Mouse (Mus musculus): ENCODE measurements around the gene Lztr1.
A peak's percentile ranks its signal among the peaks of the same experiment; 100 is the strongest.
"Not testable (repeated sequence)": the region's sequence is repeated elsewhere in the genome, so short reads cannot be mapped to it uniquely, and the experiment has no call there.

The Lztr1 gene

GRCm38 (mm10) chr16:17507018-17507552 lies 1.4 kb upstream of the Lztr1 start:
- no peak for DNase-seq (ENCODE audit: low spot score)

DNA sequence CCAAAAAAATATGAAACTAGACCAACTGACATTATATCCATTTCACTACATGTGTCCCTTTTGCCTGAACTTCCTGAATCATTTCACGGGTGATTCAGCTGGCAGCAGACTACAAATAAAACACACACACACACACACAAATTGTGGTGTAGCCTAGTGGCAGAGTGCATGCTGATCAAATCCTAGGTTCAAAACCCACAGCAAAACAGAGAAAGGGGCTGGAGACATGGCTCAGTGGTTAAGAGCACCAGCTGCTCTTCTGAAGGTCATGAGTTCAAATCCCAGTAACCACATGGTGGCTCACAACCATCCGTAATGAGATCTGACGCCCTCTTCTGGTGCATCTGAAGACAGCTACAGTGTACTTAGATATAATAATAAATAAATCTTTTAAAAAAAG lies 457 bp upstream of the Lztr1 start:
- DNase-seq (ENCODE audit: low spot score), result not testable (repeated sequence)

DNA sequence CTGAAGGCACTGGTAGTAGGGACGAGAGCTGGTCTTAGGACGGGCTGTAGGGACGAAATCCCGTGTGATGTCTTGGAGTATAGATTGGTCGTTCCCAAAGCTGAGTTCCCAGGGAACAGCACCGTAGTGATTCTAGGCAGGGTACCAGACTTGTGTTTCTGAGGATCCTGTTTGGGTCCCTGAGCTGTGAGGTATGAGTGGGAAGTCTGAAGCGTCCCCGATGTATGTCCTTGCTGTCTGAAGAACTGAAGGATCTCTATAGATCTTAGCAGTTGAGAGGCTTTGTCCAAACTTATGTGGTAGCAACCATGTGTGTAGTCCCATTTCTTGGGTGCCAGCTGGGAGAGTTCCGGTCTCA lies 731 bp downstream of the Lztr1 start:
- no peak for DNase-seq (ENCODE audit: low spot score)

DNA sequence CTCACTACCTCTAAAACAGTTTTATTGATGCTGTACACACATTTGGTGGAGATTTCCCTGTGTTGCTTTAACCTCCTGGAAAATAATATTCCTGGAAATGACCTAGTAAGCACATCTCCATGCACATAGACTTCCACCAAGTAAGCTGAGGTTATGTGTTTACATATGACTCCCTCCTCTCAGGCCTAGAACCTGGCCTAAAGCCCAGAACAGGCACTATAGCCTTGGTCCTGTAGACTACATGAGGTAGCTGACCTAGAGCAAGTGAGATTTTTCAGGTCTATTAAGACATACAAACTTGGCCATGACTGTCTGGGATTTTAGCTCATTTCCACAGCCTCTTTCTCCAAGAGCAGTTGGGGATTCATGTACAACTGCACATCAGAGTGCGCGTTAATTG lies 1.7 kb downstream of the Lztr1 start:
- no peak for DNase-seq (ENCODE audit: low spot score)

GRCm38 (mm10) chr16:17510686-17511085 lies 2.2 kb downstream of the Lztr1 start:
- DNase-seq (ENCODE audit: low spot score), result no peak

DNA sequence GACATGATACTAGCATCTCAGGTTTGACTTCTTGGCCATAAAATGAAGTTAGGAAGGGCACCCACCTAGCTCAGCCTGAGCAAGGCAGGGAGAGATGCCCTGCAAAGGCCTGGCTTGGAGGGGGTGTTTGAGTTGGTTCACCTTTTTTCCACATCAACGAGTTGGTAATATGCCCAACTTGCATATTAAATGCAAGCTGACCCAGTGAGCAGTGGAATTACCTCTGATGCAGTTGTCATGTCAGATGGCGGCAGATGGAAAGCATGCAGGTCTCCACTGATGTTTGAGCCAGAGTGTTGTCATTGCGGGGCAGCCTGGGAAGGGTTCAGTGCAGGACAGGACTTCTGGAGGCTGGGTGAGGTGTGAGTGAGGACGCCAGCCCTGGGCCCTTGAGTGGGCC lies 2.9 kb downstream of the Lztr1 start:
- no peak for DNase-seq (ENCODE audit: low spot score)

DNA sequence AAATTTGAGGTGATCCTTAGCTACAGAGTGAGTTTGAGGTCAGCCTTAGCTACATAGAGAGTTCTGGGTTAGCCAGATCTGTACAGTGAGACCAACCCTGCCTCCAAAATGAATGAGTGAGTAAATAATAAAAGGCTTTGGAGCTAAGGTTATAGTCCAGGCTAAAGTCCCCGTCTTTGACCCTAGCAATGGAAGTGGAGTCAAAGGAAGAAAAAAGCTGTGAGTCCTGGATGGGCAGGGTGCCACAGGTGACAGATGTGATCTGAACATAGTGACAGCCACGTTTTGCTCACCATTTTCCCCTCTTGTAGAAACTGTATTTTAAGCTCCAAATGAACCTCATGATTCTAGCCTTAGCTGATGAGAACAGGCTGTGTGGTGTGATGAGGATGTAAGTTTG lies 10.4 kb downstream of the Lztr1 start:
- DNase-seq (ENCODE audit: low spot score), result no peak

DNA sequence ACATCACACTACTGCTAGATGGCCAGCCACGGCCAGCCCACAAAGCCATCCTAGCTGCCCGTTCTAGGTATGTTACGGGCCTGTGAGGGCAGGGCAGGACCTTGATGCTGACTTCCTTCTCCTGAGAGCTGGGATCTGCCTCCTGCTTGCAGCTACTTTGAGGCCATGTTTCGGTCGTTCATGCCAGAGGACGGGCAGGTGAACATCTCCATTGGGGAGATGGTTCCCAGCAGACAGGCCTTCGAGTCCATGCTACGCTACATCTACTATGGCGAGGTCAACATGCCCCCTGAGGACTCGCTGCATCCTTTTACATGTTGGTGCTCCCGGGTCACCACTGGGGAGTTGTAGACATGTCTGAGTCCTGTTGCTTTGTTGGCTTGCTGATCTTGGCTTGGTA lies 15.7 kb downstream of the Lztr1 start:
- no peak for DNase-seq (ENCODE audit: low spot score)

GRCm38 (mm10) chr16:17525524-17525923 lies 17.0 kb downstream of the Lztr1 start:
- no peak for DNase-seq (ENCODE audit: low spot score)

DNA sequence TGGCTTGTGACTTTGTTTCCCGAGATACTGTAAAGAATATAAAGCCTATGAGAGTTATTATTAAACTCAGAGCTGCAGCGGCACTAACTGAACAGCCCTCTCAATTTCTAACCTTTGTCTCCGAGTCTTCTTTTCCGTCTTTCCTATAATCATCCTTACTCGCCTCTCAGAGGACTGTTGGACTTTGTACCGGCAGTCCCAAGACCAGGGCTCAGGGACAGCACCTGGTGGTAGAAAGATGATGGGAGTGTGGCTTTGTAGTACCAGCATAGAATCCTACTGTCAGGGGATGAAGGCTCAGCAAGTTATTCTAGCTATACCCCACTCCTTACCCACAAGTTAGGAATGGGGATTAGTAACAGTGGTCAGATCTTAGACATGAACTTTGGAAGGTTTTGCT lies 17.7 kb downstream of the Lztr1 start:
- no peak for DNase-seq (ENCODE audit: low spot score)

DNA sequence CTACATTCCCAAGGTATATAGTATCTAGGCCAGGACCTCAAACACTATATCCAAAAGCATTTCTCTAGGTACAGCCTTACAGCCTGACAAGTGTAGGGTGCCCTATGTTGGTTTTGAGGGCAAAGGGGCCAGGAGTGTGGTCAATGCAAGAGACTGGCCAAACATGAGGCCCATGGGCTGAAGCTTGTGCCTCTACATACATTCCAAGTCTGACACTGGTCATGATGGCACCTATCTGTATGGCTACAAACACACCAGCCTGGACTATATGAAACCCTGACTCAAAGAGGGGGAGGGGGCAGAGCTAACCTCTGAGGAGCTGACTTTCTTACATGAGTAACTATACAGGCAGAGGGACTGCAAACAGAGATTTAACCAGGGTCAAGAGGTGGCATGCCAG lies 19.1 kb downstream of the Lztr1 start:
- no peak for DNase-seq (ENCODE audit: low spot score)

GRCm38 (mm10) chr16:17528276-17528675 lies 19.8 kb downstream of the Lztr1 start:
- DNase-seq (ENCODE audit: low spot score), result no peak

DNA sequence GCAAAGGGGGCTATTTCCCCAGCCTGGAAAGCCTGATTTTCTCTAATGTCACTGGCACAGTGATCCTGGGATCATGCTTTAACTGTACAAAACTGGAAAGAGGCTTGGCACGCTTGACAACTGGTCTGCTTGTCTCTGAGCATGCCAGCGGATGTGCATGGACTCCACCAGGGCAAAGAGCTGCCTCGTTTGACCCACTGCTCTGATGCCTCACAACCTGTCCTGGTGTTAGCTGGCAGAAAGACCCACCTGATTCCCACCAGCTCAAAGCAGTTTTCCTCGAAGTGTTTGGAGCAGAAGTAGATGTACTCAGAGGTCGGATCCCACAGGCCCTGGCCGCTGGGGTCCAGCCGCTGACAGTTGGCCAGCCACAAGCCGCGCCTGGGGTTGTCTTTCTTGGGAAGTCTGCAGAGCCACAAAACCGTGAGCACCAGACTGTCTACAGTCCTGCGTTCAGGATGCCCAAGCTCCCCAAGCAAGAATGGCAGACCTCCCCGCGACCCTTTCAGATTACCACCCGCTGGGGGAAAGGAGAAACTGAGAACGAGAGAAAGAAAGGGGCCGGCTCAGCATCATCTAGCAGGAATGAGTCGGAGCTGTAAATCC lies 21.6 kb downstream of the Lztr1 start:
- DNase-seq (ENCODE audit: low spot score), result no peak

DNA sequence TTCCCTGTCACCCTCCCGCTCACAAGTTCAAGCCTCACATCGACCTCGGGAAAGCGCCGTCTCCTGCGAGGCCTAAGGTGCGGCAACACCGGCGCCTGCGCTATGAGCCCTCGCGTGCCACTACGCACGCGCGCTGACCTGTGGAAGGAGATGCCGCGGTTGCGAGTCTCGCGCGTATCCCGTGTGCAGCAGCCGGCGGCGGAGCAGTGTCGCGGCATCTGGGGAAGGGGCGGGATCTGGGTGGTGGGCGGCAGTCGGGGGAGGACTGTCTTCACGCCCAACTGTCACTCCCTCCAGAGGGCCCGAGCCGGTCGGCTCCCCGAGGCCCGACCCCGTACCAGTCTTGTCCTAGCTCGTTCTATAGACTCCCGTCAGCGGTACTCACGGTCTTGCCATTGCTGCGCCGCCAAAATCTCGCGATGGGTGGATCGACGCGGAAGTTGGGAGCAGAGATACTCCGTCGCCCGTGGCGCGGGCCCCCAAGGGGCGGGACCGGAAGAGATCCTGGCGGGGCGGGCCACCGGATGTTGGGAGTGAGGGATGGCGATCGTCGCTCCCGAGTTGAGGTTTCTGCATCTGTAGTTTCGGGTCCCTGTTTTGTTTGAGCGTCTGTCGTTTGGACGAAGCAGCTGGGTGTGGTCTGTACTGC lies 22.3 kb downstream of the Lztr1 start, which contains the start of gene Thap7:
TSS of gene Thap7 (minus strand) at position 497 of the 649 bp plus-strand sequence.
- peak; percentile 89 for DNase-seq (ENCODE audit: low spot score)

GRCm38 (mm10) chr16:17532271-17532670 lies 23.8 kb downstream of the Lztr1 start:
- no peak for DNase-seq (ENCODE audit: low spot score)

GRCm38 (mm10) chr16:17532676-17533329 lies 24.3 kb downstream of the Lztr1 start:
- no peak for DNase-seq (ENCODE audit: low spot score)

- DNase-seq (ENCODE audit: low spot score), result no peak
Observed at GRCm38 (mm10) chr16:17536584-17536983, 28.1 kb downstream of the Lztr1 start.

DNA sequence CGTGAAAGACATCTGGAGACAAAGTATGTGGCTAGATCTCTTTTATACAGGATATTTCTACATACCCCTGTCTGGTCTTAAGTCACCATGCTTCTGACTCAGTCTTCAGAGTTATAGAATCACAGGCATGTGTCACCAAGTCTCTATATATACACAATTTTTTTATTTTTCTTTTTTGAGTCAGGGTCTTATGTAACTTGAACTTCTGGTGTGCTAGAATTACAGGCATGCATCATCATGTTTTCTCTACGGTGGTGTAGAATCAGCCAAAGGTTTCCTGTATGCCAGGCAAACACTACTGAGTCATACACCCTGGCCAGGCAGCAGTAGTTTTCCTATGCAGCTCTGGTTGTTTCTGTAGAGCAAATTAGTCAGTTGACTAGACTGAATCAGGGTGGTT lies 34.1 kb downstream of the Lztr1 start:
- DNase-seq (ENCODE audit: low spot score), result no peak

GRCm38 (mm10) chr16:17552837-17553236 lies 44.3 kb downstream of the Lztr1 start:
- DNase-seq (ENCODE audit: low spot score), result no peak

GRCm38 (mm10) chr16:17553910-17554685 lies 45.6 kb downstream of the Lztr1 start:
- DNase-seq (ENCODE audit: low spot score), result no peak

DNA sequence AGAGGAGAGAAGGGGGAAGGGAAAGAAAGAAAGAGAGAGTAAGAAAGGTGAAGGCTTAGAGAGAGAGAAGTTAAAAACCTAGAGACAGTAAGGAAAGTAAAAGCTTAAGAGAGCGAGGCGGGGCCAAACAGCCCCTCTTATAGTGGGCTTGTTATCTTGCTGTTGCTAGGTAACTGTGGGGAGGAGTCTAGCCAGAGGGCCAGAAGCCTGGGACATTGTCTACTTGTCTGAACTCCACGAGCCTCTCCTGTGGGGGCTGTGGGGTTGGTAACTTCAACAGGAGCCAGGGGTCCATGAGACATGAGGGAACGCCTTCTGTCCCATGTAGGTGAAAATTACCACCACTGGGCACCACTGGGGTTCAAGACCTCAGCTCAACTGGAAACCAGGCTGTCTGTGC lies 46.2 kb downstream of the Lztr1 start:
- DNase-seq (ENCODE audit: low spot score), result not testable (repeated sequence)

GRCm38 (mm10) chr16:17556180-17556579 lies 47.7 kb downstream of the Lztr1 start:
- no peak for DNase-seq (ENCODE audit: low spot score)

GRCm38 (mm10) chr16:17556907-17557306 lies 48.4 kb downstream of the Lztr1 start:
- no peak for DNase-seq (ENCODE audit: low spot score)

All from urinary bladder, postnatal 10 days (tissue).